Mouse (Mus musculus): ENCODE measurements around the gene 1700011L22Rik. TPM values are rescaled to one million over a fixed set of nuclear protein-coding genes. Genes with fewer than 3 reads are reported as not detected.

The 1700011L22Rik gene
- not detected in 2 replicates for polyA plus RNA-seq (2015; fragmentation: Nextera tagmentation; extraction: Ambion mirVana)

DNA sequence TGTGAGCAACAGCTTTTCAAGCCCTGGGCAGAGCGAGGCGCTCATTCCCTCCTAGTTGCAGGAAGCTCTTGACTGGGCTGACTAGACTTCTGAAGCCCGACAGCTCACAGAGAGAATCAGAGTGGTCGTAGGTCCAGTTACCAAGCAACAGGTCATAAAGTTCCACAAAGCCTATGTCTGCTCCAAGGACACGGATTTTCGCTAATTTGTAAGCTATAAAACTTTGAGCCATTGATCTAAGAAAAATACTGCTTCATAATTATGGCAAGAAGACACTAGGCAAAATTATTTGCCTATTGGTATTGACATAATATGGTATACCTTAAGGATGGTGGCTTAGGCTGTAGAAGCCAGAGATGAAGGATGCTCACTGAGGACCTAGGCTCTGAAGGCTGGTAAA lies at the start of gene 1700011L22Rik:
1700011L22Rik (minus strand) TSS at position 101 of the 400 bp plus-strand sequence.
- Histone ChIP-seq H3K4me3 (no peak within 1 kb of the TSS), H3K27me3 (no peaks in the 10 kb centered on the region), H3K9me3 (no peaks in the 10 kb centered on the region), H3K9ac (no peak within 1 kb of the TSS), H3K4me1 (no peaks in the 10 kb centered on the region), H3K4me2 (no peak within 1 kb of the TSS), H3K36me3 (no peaks in the 10 kb centered on the region), H3K27ac (no peak within 1 kb of the TSS)
- ATAC-seq (ENCODE audit: insufficient number of reproducible peaks, insufficient read depth, low FRiP score, low TSS enrichment, low read depth): no peak
- WGBS: 94% methylated on average over 6 of the region's 6 CpGs

DNA sequence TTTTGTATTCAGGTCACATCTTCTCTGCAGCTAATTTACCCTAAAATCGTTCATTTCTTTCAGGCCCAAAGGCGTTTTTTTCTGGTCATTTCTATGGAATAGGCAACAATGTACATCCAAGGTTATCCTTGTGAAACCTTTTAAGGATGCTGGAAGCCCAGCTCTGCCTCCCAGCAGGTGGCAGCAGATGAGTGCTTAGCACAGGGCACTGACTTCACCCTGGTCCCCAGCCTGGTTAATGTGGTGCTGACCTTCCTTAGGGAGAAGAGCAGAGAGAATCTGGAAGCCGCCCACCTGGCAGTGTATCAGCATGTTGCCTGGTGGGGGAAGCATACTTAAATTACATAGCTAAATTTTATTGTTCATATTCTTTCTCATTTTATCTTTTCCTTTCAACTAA lies 49.4 kb upstream of the 1700011L22Rik start:
- H3K4me3 ChIP-seq: no peak overlapping the region
- no peak overlapping the region for H3K27ac ChIP-seq
- 40% methylated on average over 3 of the region's 3 CpGs for WGBS
- no peak for ATAC-seq (ENCODE audit: insufficient number of reproducible peaks, insufficient read depth, low FRiP score, low TSS enrichment, low read depth)
- peaks cover 22% of the 10 kb centered on the region for H3K4me1 ChIP-seq
- H3K9me3 ChIP-seq: no peaks in the 10 kb centered on the region
- no peaks in the 10 kb centered on the region for H3K27me3 ChIP-seq
- no peak overlapping the region for H3K4me2 ChIP-seq
- no peak overlapping the region for H3K9ac ChIP-seq
- H3K36me3 ChIP-seq: no peaks in the 10 kb centered on the region

GRCm38 (mm10) chr8:79295276-79296105 lies 47.1 kb upstream of the 1700011L22Rik start:
- no peaks in the 10 kb centered on the region for H3K9me3 ChIP-seq
- ATAC-seq (ENCODE audit: insufficient number of reproducible peaks, insufficient read depth, low FRiP score, low TSS enrichment, low read depth): no peak
- H3K4me1 ChIP-seq: peaks cover 16% of the 10 kb centered on the region
- H3K4me3 ChIP-seq: peak overlapping the region; percentile 63
- H3K27me3 ChIP-seq: no peaks in the 10 kb centered on the region
- H3K27ac ChIP-seq: peak overlapping the region; percentile 99
- H3K4me2 ChIP-seq: peak overlapping the region; percentile 80
- 14% methylated on average over 18 of the region's 18 CpGs for WGBS
- no peaks in the 10 kb centered on the region for H3K36me3 ChIP-seq
- H3K9ac ChIP-seq: peak overlapping the region; percentile 87

- Histone ChIP-seq H3K4me2 (peak within 1 kb of the TSS; percentile 80), H3K4me1 (peaks cover 16% of the 10 kb centered on the region), H3K27ac (peak within 1 kb of the TSS; percentile 99), H3K36me3 (no peaks in the 10 kb centered on the region), H3K27me3 (no peaks in the 10 kb centered on the region), H3K4me3 (peak within 1 kb of the TSS; percentile 63), H3K9me3 (no peaks in the 10 kb centered on the region), H3K9ac (peak within 1 kb of the TSS; percentile 87)
- peak; percentile 96 for ATAC-seq (ENCODE audit: insufficient number of reproducible peaks, insufficient read depth, low FRiP score, low TSS enrichment, low read depth)
- under 1% methylated on average over 74 of the region's 74 CpGs for WGBS
Observed at GRCm38 (mm10) chr8:79294610-79295275, 46.4 kb upstream of the 1700011L22Rik start, which contains the start of gene Mmaa. Gene Mmaa, minus strand, starts transcription at chr8:79294937.

- peak overlapping the region; percentile 37; the same call in 1 of the 2 replicates for H3K9ac ChIP-seq
- 53% methylated on average over 3 of the region's 3 CpGs for whole genome bisulfite sequencing
Observed at GRCm38 (mm10) chr8:79293841-79294240, 45.5 kb upstream of the 1700011L22Rik start.

GRCm38 (mm10) chr8:79292712-79293264 lies 44.4 kb upstream of the 1700011L22Rik start:
- no peak overlapping the region for H3K9ac ChIP-seq
- no peak overlapping the region; the same call in 1 of the 2 replicates for H3K27ac ChIP-seq
- 78% methylated on average over 3 of the region's 3 CpGs for WGBS
- no peak for ATAC-seq (ENCODE audit: insufficient number of reproducible peaks, insufficient read depth, low FRiP score, low TSS enrichment, low read depth)
- H3K4me1 ChIP-seq: peaks cover 16% of the 10 kb centered on the region
- H3K27me3 ChIP-seq: no peaks in the 10 kb centered on the region
- H3K36me3 ChIP-seq: no peaks in the 10 kb centered on the region
- no peak overlapping the region for H3K4me3 ChIP-seq
- peak overlapping the region; percentile 80; the same call in 1 of the 2 replicates for H3K4me2 ChIP-seq
- H3K9me3 ChIP-seq: no peaks in the 10 kb centered on the region

More at GRCm38 (mm10) chr8:79293841-79294240, 45.5 kb upstream of the 1700011L22Rik start:
- peak overlapping the region; percentile 99 for H3K27ac ChIP-seq
- peaks cover 16% of the 10 kb centered on the region for H3K4me1 ChIP-seq
- peak overlapping the region; percentile 63 for H3K4me3 ChIP-seq
- no peaks in the 10 kb centered on the region for H3K9me3 ChIP-seq
- no peaks in the 10 kb centered on the region for H3K36me3 ChIP-seq
- H3K27me3 ChIP-seq: no peaks in the 10 kb centered on the region
- ATAC-seq (ENCODE audit: insufficient number of reproducible peaks, insufficient read depth, low FRiP score, low TSS enrichment, low read depth): no peak
- peak overlapping the region; percentile 80 for H3K4me2 ChIP-seq

GRCm38 (mm10) chr8:79289592-79289991 lies 41.2 kb upstream of the 1700011L22Rik start:
- H3K36me3 ChIP-seq: no peaks in the 10 kb centered on the region
- ATAC-seq (ENCODE audit: insufficient number of reproducible peaks, insufficient read depth, low FRiP score, low TSS enrichment, low read depth): no peak
- no peaks in the 10 kb centered on the region for H3K27me3 ChIP-seq
- no peak overlapping the region for H3K9ac ChIP-seq
- no peaks in the 10 kb centered on the region for H3K9me3 ChIP-seq
- H3K4me2 ChIP-seq: no peak overlapping the region
- WGBS: 71% methylated on average over 5 of the region's 5 CpGs
- H3K4me1 ChIP-seq: peaks cover 8% of the 10 kb centered on the region
- H3K4me3 ChIP-seq: no peak overlapping the region
- H3K27ac ChIP-seq: no peak overlapping the region

GRCm38 (mm10) chr8:79288681-79289080 lies 40.3 kb upstream of the 1700011L22Rik start:
- Histone ChIP-seq H3K9me3 (no peaks in the 10 kb centered on the region), H3K27ac (no peak overlapping the region), H3K9ac (no peak overlapping the region), H3K4me1 (peaks cover 8% of the 10 kb centered on the region), H3K4me2 (no peak overlapping the region), H3K4me3 (no peak overlapping the region), H3K36me3 (no peaks in the 10 kb centered on the region), H3K27me3 (no peaks in the 10 kb centered on the region)
- WGBS: 61% methylated on average over 2 of the region's 2 CpGs
- ATAC-seq (ENCODE audit: insufficient number of reproducible peaks, insufficient read depth, low FRiP score, low TSS enrichment, low read depth): no peak

- no peak overlapping the region for H3K9ac ChIP-seq
- H3K4me1 ChIP-seq: peaks cover 4% of the 10 kb centered on the region
- no peak overlapping the region for H3K4me3 ChIP-seq
- no peak overlapping the region for H3K4me2 ChIP-seq
- no peaks in the 10 kb centered on the region for H3K27me3 ChIP-seq
- ATAC-seq (ENCODE audit: insufficient number of reproducible peaks, insufficient read depth, low FRiP score, low TSS enrichment, low read depth): no peak
- WGBS: 90% methylated on average over 4 of the region's 4 CpGs
- H3K27ac ChIP-seq: no peak overlapping the region
- H3K36me3 ChIP-seq: peaks cover 3% of the 10 kb centered on the region; the same call in 1 of the 2 replicates
- no peaks in the 10 kb centered on the region for H3K9me3 ChIP-seq
Observed at GRCm38 (mm10) chr8:79288250-79288649, 39.9 kb upstream of the 1700011L22Rik start.

DNA sequence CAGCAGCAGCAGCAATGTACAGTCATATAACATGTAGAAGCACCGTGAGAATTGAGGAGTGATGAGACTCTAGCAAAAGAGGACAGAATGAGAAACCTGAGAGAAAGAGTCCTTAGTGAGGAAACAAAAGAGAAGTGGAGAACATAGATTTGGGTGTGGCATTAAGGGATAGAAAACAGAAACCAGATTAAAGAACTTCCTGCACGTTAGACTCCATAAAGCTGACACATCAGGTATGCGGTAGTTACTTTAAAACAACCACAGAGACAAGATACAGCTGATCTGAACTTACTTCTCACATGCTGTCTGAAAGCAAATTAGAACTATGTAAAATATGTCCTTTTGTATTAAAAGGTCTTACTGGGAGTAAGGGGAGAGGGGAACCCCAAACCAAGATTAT lies 38.1 kb upstream of the 1700011L22Rik start:
- WGBS: 80% methylated on average over 3 of the region's 3 CpGs
- Histone ChIP-seq H3K4me1 (no peaks in the 10 kb centered on the region), H3K27me3 (no peaks in the 10 kb centered on the region), H3K4me3 (no peak overlapping the region), H3K27ac (no peak overlapping the region), H3K36me3 (peaks cover 10% of the 10 kb centered on the region), H3K9me3 (no peaks in the 10 kb centered on the region), H3K4me2 (no peak overlapping the region), H3K9ac (no peak overlapping the region)
- ATAC-seq (ENCODE audit: insufficient number of reproducible peaks, insufficient read depth, low FRiP score, low TSS enrichment, low read depth): no peak

DNA sequence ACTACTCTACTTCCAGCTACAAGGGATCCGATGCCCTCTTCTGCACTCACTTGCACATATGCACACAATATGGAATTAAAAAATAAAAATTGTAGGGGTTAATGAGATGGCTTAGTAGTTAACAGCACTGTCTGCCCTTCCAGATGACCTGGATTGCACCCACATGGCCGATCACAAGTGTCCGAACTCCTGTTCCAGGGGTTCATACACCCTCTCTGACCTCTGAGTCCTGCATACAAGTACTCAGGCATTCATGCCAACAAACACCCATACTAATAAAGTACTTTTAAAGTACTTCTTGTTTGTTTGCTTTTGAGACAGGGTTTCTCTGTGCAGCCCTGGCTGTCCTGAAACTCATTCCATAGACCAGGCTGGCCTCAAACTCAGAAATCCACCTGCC lies 36.3 kb upstream of the 1700011L22Rik start:
- Histone ChIP-seq H3K4me3 (no peak overlapping the region), H3K27me3 (no peaks in the 10 kb centered on the region), H3K9me3 (no peaks in the 10 kb centered on the region), H3K27ac (no peak overlapping the region), H3K4me2 (no peak overlapping the region), H3K9ac (no peak overlapping the region), H3K4me1 (no peaks in the 10 kb centered on the region), H3K36me3 (peaks cover 21% of the 10 kb centered on the region)
- ATAC-seq (ENCODE audit: insufficient number of reproducible peaks, insufficient read depth, low FRiP score, low TSS enrichment, low read depth): no peak
- WGBS: 94% methylated on average over 3 of the region's 3 CpGs

Data from embryonic facial prominence, embryonic 13.5 days (tissue).